Mouse (Mus musculus) intestine, embryonic 16.5 days (tissue): Measurements from ENCODE around the gene Pard3b. TPM values are rescaled to one million over a fixed set of nuclear protein-coding genes. Genes with fewer than 3 reads are reported as not detected.

Source experiments
- ATAC-seq: fragments of 200-750 bp; cut with Nextera tagmentation; 2 replicates; pipeline ENCODE4 v1.8.0; 2017; ENCODE audit warnings: moderate TSS enrichment, moderate library complexity
- H3K27ac ChIP-seq: fragments of 300-500 bp; sonication (generic); 2 replicates; pipeline ENCODE4 v1.5.1; 2014; ENCODE audit warnings: mild to moderate bottlenecking, low read length
- H3K27me3 ChIP-seq: fragments of 300-500 bp; sonication (generic); replicated peaks from 2 replicates; pipeline ENCODE4 v1.6.1; 2014; ENCODE audit warnings: low read length, control low read depth, mixed read lengths; ENCODE audit not compliant: control insufficient read depth, insufficient read depth
- H3K36me3 ChIP-seq: fragments of 300-500 bp; sonication (generic); 2 replicates; pipeline ENCODE4 v1.6.1; 2014; ENCODE audit warnings: low read length, control low read depth; ENCODE audit not compliant: control insufficient read depth, insufficient read depth
- H3K4me1 ChIP-seq: fragments of 300-500 bp; sonication (generic); 2 replicates; pipeline ENCODE4 v1.6.1; 2014; ENCODE audit warnings: low read length, control low read depth, mixed read lengths; ENCODE audit not compliant: control insufficient read depth, insufficient read depth
- H3K4me2 ChIP-seq: fragments of 300-500 bp; sonication (generic); 2 replicates; pipeline ENCODE4 v1.6.1; 2014; ENCODE audit warnings: low read depth, low read length, control low read depth
- H3K4me3 ChIP-seq: fragments of 300-500 bp; sonication (generic); 2 replicates; pipeline ENCODE4 v1.5.1; 2014; ENCODE audit warnings: mild to moderate bottlenecking, low read length
- H3K9ac ChIP-seq: fragments of 300-500 bp; sonication (generic); 2 replicates; pipeline ENCODE4 v1.6.1; 2014; ENCODE audit warnings: low read depth, low read length
- H3K9me3 ChIP-seq: fragments of 300-500 bp; sonication (generic); 2 replicates; pipeline ENCODE4 v1.6.1; 2016; ENCODE audit warnings: low read length, control low read depth; ENCODE audit not compliant: control insufficient read depth
- whole genome bisulfite sequencing: fragments of 180-500 bp; shearing (Covaris S2); extraction: QIAGEN DNeasy Blood & Tissue Kit; methylation state at CpG from one replicate; pipeline ENCODE4 v1.1.7; 2014; 5-methylcytosine and 5-hydroxymethylcytosine counted together
- polyA plus RNA-seq: library from polyadenylated mRNA; unstranded; fragments of >200 nt; fragmentation: Nextera tagmentation; extraction: Ambion mirVana; gene quantifications from 2 replicates; pipeline ENCODE4 v1.2.1, GENCODE M21; 2015

Gene Pard3b
- polyA plus RNA-seq, 1 experiment from 2014 or later: 22.3 TPM

DNA sequence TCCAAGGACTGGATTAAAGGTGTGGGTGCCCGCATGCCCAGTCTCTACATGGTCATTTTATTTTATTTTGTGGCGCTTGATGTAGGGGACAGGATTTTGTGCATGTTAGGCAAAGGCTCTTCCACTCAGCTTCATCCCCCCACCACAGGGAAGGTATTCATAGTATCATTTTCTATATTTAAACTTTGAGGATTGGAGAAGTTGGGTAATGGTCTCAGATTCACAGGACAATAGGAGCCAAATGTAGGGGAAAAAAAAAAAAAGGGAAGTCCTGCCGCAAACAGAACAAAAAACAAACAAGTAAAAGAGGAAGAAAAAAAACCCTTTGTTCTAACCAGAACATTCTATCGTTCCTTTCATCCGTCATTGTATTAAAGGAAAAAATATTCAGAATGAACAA is 590.5 kb downstream of the Pard3b start:
- Histone ChIP-seq H3K4me2 (no peak overlapping the region), H3K27me3 (no peaks in the 10 kb centered on the region), H3K4me3 (no peak overlapping the region), H3K4me1 (no peaks in the 10 kb centered on the region), H3K36me3 (no peaks in the 10 kb centered on the region), H3K9me3 (no peaks in the 10 kb centered on the region), H3K9ac (no peak overlapping the region), H3K27ac (no peak overlapping the region)
- WGBS: 90% methylated on average over 5 of the region's 5 CpGs
- ATAC-seq: no peak

DNA sequence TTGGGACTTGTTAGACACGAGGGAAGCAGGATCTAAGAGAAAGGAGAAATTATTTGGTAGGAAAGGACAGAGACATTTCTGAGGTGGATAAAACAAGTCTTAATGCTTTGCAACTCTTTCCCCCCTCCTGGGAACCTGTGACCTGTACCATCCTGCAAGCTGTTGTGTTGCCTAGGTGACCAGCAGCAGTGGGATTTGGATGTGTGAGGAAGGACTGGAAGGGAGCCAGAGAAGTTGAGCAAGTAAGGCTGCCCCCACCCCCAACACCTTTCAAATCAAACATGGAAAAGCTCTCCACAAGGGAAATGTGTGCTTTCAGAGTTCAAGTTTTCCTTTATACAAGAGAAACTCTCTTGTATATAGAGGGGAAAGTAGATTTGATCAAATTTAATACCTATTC is 595.4 kb downstream of the Pard3b start:
- Histone ChIP-seq H3K9ac (no peak overlapping the region), H3K27me3 (no peaks in the 10 kb centered on the region), H3K4me1 (no peaks in the 10 kb centered on the region), H3K27ac (no peak overlapping the region), H3K36me3 (no peaks in the 10 kb centered on the region), H3K4me2 (no peak overlapping the region), H3K9me3 (no peaks in the 10 kb centered on the region), H3K4me3 (no peak overlapping the region)
- WGBS: 59% methylated on average over 1 of the region's 1 CpGs
- no peak for ATAC-seq

DNA sequence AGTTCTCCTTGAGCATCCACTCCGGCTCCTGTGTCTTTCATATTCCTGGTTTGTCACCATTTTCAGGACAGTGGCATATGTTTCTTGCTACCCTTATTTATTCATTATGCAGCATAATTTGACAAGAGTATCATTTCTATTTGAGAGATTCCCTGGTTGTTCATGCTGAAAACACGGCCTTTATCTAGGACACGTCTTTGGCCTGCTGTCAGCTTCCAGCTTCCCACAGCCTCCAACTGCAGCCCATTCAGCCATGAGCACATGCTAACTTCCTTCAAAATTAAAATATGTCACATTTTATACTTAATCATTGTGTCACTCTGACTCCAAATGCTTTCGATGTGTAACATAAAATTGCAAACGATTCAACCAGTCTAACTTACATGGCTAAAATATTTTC is 596.5 kb downstream of the Pard3b start:
- Histone ChIP-seq H3K27ac (no peak overlapping the region), H3K27me3 (no peaks in the 10 kb centered on the region), H3K9ac (no peak overlapping the region), H3K9me3 (no peaks in the 10 kb centered on the region), H3K4me3 (no peak overlapping the region), H3K4me2 (no peak overlapping the region), H3K36me3 (no peaks in the 10 kb centered on the region), H3K4me1 (no peaks in the 10 kb centered on the region)
- no peak for ATAC-seq
- WGBS: 87% methylated on average over 5 of the region's 5 CpGs

DNA sequence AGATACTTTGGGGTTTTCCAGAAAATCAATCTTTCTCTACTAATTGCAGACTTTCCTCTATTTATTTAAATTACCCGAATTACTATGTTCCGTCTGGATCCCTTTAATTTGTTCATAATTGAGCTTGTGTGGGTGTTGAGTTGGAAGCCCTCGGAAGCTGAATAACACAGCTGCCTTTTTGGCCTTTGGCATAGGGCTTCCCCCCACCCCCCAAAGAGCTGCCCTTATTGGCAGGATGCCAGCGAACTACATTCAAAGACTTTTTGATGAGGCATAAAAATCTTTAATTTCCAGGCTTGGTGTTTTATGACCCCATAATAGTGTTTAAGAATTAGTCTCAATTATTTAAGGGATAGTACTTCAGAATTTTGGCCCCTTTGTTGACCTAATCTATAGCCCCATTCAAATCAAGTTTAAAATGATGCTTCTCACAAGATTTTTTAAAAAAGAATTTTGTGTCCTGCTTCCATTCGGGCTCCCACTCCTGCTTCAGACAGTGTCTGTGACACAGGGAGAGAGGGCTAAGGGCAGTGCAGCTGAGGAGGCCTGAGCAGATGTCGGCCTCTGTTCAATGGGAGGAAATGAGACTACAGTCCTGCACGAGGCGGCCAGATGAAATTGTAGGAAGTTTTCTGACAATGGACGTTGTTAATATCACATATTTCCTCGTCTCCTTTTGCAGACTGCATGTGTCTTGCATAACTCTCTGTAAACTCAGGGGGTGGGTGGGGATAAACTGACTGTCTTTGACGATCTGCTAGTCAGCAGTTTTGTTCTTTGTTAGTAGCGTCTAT is 605.8 kb downstream of the Pard3b start:
- Histone ChIP-seq H3K9ac (no peak overlapping the region), H3K36me3 (no peaks in the 10 kb centered on the region), H3K4me3 (no peak overlapping the region), H3K27ac (no peak overlapping the region), H3K4me2 (no peak overlapping the region), H3K27me3 (no peaks in the 10 kb centered on the region), H3K4me1 (0 out of 2 replicates have a peak, but pooled peaks cover 2% of the 10 kb centered on the region), H3K9me3 (no peaks in the 10 kb centered on the region)
- WGBS: 37% methylated on average over 12 of the region's 12 CpGs
- peak; percentile 59; the same call in 1 of the 2 replicates for ATAC-seq

DNA sequence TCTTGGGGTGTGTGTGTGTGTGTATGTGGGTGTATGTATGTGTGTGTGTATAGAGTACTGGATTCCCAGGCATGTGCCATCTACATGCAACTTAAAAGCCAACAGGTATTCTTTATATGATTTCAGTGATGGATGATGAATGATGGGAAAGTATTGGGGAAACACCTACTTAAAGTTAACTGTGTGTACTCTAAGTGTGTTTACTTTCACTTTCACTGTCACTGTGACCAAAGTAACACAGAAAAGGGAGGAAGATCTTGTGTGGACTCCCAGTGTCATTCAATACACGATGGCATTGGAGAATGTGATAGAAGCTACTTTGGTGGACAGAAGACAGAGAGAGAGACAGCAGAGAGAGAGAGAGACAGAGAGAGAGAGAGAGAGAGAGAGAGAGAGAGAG is 613.8 kb downstream of the Pard3b start:
- no peaks in the 10 kb centered on the region for H3K27me3 ChIP-seq
- ATAC-seq: no peak
- H3K27ac ChIP-seq: no peak overlapping the region
- H3K4me1 ChIP-seq: no peaks in the 10 kb centered on the region
- H3K36me3 ChIP-seq: no peaks in the 10 kb centered on the region
- H3K4me3 ChIP-seq: no peak overlapping the region
- H3K9ac ChIP-seq: no peak overlapping the region
- WGBS: 89% methylated on average over 1 of the region's 1 CpGs
- no peaks in the 10 kb centered on the region for H3K9me3 ChIP-seq
- no peak overlapping the region for H3K4me2 ChIP-seq

DNA sequence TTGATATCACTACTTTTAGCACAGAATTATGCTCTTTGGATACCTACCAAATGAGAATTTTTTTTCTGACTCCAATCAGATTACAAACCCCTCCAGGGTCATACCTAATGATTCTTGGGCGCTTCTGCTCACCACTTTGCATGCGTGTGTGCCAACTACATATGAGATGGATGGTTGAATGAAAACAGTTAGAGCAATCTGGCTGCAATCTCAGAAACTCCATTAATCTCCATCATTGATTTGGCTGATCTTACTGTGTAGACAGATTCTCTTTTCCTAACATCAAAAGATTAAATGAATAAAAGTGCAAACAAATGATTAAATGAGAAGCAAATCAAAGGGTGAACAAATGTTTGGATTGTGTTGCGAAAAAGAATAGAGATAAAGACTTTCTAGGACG is 615.7 kb downstream of the Pard3b start:
- 69% methylated on average over 4 of the region's 4 CpGs for WGBS
- H3K9ac ChIP-seq: no peak overlapping the region
- no peak overlapping the region for H3K4me2 ChIP-seq
- no peak overlapping the region for H3K4me3 ChIP-seq
- H3K9me3 ChIP-seq: no peaks in the 10 kb centered on the region
- no peaks in the 10 kb centered on the region for H3K36me3 ChIP-seq
- H3K27me3 ChIP-seq: no peaks in the 10 kb centered on the region
- no peaks in the 10 kb centered on the region for H3K4me1 ChIP-seq
- ATAC-seq: no peak
- no peak overlapping the region for H3K27ac ChIP-seq

DNA sequence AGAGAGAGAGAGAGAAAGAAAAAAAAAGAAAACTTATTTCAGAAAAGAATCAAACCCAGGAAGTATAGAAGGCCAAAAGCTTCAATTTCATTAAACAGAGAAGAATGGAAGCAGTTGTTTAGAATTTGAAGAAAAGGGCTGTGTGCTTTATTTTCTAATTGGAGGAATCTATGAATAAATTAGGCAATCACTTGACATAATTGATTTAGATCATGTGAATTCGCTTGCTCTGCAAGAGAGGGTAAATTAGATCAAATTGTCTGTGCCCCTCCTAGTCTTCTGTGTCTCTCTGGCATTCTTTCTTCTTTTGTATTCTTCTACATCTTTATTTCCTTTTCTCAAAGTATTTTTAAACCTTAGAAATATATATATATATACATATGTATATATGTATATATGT is 616.3 kb downstream of the Pard3b start:
- Histone ChIP-seq H3K4me3 (no peak overlapping the region), H3K4me2 (no peak overlapping the region), H3K27me3 (no peaks in the 10 kb centered on the region), H3K4me1 (no peaks in the 10 kb centered on the region), H3K27ac (no peak overlapping the region), H3K36me3 (no peaks in the 10 kb centered on the region), H3K9ac (no peak overlapping the region), H3K9me3 (no peaks in the 10 kb centered on the region)
- no peak for ATAC-seq
- WGBS: 75% methylated on average over 1 of the region's 1 CpGs

DNA sequence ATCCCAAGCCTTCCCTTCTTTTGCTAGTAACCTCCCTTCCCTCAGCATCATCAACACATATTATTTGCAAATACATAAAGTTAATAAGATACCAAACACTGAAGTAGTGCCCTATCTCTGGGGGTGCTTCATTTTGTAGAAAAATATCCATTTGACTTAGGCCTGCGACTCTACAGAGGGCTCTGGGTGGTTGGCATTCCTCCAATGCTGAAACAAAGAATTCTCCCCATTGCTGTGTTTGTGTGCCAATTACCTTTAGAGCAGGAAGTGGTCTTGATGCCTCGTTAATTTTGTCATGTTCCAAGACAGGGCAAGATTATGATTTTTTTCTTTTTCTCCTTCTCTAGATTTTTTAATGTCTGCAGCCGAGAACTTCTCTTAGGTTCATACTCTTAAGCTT is 637.8 kb downstream of the Pard3b start:
- H3K27ac ChIP-seq: no peak overlapping the region
- no peak for ATAC-seq
- no peak overlapping the region for H3K9ac ChIP-seq
- H3K4me2 ChIP-seq: no peak overlapping the region
- WGBS: 79% methylated on average over 3 of the region's 3 CpGs
- no peaks in the 10 kb centered on the region for H3K4me1 ChIP-seq
- no peaks in the 10 kb centered on the region for H3K36me3 ChIP-seq
- H3K4me3 ChIP-seq: no peak overlapping the region
- H3K9me3 ChIP-seq: no peaks in the 10 kb centered on the region
- no peaks in the 10 kb centered on the region for H3K27me3 ChIP-seq

DNA sequence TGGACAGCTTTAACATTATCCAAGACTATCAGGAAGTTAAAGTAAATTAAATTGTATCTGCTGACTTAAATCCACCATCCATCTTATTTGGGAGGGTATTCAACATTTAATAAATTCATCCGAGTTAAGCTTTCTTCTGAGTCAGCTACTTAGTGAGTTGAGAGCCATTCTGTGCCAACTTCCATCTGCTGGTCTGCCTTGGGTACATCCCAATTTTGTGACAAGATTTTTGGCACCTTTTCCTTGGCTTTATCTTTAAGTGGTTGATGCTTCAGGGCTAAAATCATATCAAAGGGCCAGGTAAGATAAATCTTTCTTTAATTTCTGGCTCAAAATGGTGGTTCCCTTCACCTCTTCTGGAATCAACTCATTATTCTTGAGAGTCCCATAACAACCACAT is 640.0 kb downstream of the Pard3b start:
- Histone ChIP-seq H3K4me3 (no peak overlapping the region), H3K9me3 (no peaks in the 10 kb centered on the region), H3K27me3 (no peaks in the 10 kb centered on the region), H3K36me3 (no peaks in the 10 kb centered on the region), H3K4me1 (no peaks in the 10 kb centered on the region), H3K27ac (no peak overlapping the region), H3K4me2 (no peak overlapping the region), H3K9ac (no peak overlapping the region)
- 71% methylated on average over 1 of the region's 1 CpGs for WGBS
- no peak for ATAC-seq

DNA sequence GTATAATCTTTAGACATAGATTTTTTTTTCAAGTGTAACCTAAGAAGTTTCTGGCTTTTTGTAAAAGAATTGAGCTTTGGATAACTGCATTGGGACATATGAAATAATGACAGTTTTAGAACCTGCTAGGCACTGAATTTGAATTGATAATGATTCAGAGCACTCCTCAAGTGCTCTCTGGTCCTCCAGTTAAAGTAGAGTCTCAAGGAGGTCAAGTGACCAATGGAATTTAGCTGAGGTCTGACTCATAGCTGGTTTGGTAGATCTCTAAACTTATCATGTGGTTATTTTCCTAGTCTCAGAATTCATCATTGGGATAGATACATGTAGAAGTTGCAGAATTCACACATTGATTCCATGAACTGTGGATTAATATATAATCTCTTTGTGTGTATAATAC is 642.0 kb downstream of the Pard3b start:
- H3K4me3 ChIP-seq: no peak overlapping the region
- no peak overlapping the region for H3K4me2 ChIP-seq
- no peak overlapping the region for H3K9ac ChIP-seq
- no peaks in the 10 kb centered on the region for H3K27me3 ChIP-seq
- H3K9me3 ChIP-seq: no peaks in the 10 kb centered on the region
- no peaks in the 10 kb centered on the region for H3K36me3 ChIP-seq
- H3K27ac ChIP-seq: no peak overlapping the region
- H3K4me1 ChIP-seq: no peaks in the 10 kb centered on the region
- no peak for ATAC-seq
